Mouse (Mus musculus) large intestine, adult 2 months (tissue): ENCODE data around the gene Sbds. TPM values are rescaled to one million over a fixed set of nuclear protein-coding genes. Genes with fewer than 3 reads are reported as not detected.
A peak's percentile ranks its signal among the peaks of the same experiment; 100 is the strongest.

ENCODE experiments used
- DNase-seq: peaks from one replicate; pipeline ENCODE4 v3.0.0-alpha.2; 2012; ENCODE audit warnings: low read depth, low spot score
- WGBS: fragments of 180-500 bp; shearing (Covaris S2); methylation state at CpG from one replicate; pipeline ENCODE4 v1.1.7; 2018; 5-methylcytosine and 5-hydroxymethylcytosine counted together
- polyA plus RNA-seq: library from polyadenylated mRNA; depleted of rRNA; stranded (reverse); fragments of >200 nt; gene quantifications from 2 replicates; pipeline ENCODE4 v1.2.3, GENCODE M21; 2012

Gene Sbds
- polyA plus RNA-seq, 1 experiment: 21.9 TPM

GRCm38 (mm10) chr5:130257303-130257702, 2.0 kb upstream of the Sbds start:
- peak; percentile 16 for DNase-seq
- 5% methylated on average over 8 of the region's 8 CpGs for WGBS

GRCm38 (mm10) chr5:130256678-130257271, 1.4 kb upstream of the Sbds start:
- DNase-seq: peak; percentile 99
- WGBS: under 1% methylated on average over 24 of the region's 25 CpGs

- 8% methylated on average over 20 of the region's 20 CpGs for WGBS
- peak; percentile 32 for DNase-seq
Measured at GRCm38 (mm10) chr5:130255799-130256525, 632 bp upstream of the Sbds start.

GRCm38 (mm10) chr5:130254164-130255016, 940 bp downstream of the Sbds start:
- peak; percentile 65 for DNase-seq
- 2% methylated on average over 19 of the region's 19 CpGs for WGBS

GRCm38 (mm10) chr5:130247823-130248222, 7.5 kb downstream of the Sbds start:
- 52% methylated on average over 5 of the region's 5 CpGs for WGBS
- no peak for DNase-seq

- 89% methylated on average over 12 of the region's 12 CpGs for WGBS
- DNase-seq: no peak
Measured at GRCm38 (mm10) chr5:130241426-130241825, 13.9 kb downstream of the Sbds start.

GRCm38 (mm10) chr5:130239856-130240255, 15.5 kb downstream of the Sbds start:
- 98% methylated on average over 2 of the region's 2 CpGs for WGBS
- no peak for DNase-seq

- WGBS: 91% methylated on average over 7 of the region's 7 CpGs
- no peak for DNase-seq
Measured at GRCm38 (mm10) chr5:130239236-130239635, 16.1 kb downstream of the Sbds start.

- WGBS: 94% methylated on average over 8 of the region's 8 CpGs
Measured at GRCm38 (mm10) chr5:130236302-130236701, 19.0 kb downstream of the Sbds start.

GRCm38 (mm10) chr5:130228120-130228519, 27.2 kb downstream of the Sbds start:
- 57% methylated on average over 4 of the region's 4 CpGs for WGBS
- no peak for DNase-seq

More at GRCm38 (mm10) chr5:130236302-130236701, 19.0 kb downstream of the Sbds start:
- DNase-seq: no peak

- DNase-seq: no peak
- WGBS: 66% methylated on average over 3 of the region's 3 CpGs
Measured at GRCm38 (mm10) chr5:130226790-130227189, 28.5 kb downstream of the Sbds start.

GRCm38 (mm10) chr5:130222146-130223004, 33.0 kb downstream of the Sbds start:
- no peak for DNase-seq

GRCm38 (mm10) chr5:130221760-130222145, 33.6 kb downstream of the Sbds start:
- WGBS: 1% methylated on average over 10 of the region's 10 CpGs
- no peak for DNase-seq

More at GRCm38 (mm10) chr5:130222146-130223004, 33.0 kb downstream of the Sbds start:
- 1% methylated on average over 88 of the region's 88 CpGs for WGBS

- DNase-seq: no peak
- WGBS: 47% methylated on average over 2 of the region's 2 CpGs
Measured at GRCm38 (mm10) chr5:130221316-130221715, 34.0 kb downstream of the Sbds start.

GRCm38 (mm10) chr5:130218336-130218735, 37.0 kb downstream of the Sbds start:
- 53% methylated on average over 5 of the region's 5 CpGs for WGBS

GRCm38 (mm10) chr5:130217406-130217805, 37.9 kb downstream of the Sbds start:
- DNase-seq: no peak
- 59% methylated on average over 4 of the region's 4 CpGs for WGBS

More at GRCm38 (mm10) chr5:130218336-130218735, 37.0 kb downstream of the Sbds start:
- DNase-seq: peak; percentile 69

GRCm38 (mm10) chr5:130216781-130217180, 38.5 kb downstream of the Sbds start, which contains the start of gene Tmem248:
TSS of gene Tmem248 (plus strand) at chr5:130217081.
- no peak for DNase-seq
- WGBS: 82% methylated on average over 7 of the region's 7 CpGs

- WGBS: 81% methylated on average over 11 of the region's 11 CpGs
- DNase-seq: no peak
Measured at GRCm38 (mm10) chr5:130212956-130213355, 42.4 kb downstream of the Sbds start.

GRCm38 (mm10) chr5:130207299-130207698, 48.0 kb downstream of the Sbds start:
- 89% methylated on average over 4 of the region's 4 CpGs for WGBS
- DNase-seq: no peak
